Mouse (Mus musculus) erythroblast, embryonic 14.5 days (primary cell): ENCODE results near the gene Pdss1. TPM values are rescaled to one million over a fixed set of nuclear protein-coding genes. Genes with fewer than 3 reads are reported as not detected.

ENCODE experiments used
- H3K27me3 ChIP-seq: 2 replicates; pipeline ENCODE4 v1.6.1; 2012; ENCODE audit warnings: inconsistent platforms; ENCODE audit not compliant: control insufficient read depth
- H3K36me3 ChIP-seq: 2 replicates; pipeline ENCODE4 v1.6.1; 2012; ENCODE audit warnings: mild to moderate bottlenecking, inconsistent platforms; ENCODE audit not compliant: control insufficient read depth
- H3K4me1 ChIP-seq: 2 replicates; pipeline ENCODE4 v1.6.1; 2012; ENCODE audit warnings: inconsistent platforms; ENCODE audit not compliant: control insufficient read depth
- H3K4me3 ChIP-seq: replicated peaks from 2 replicates; pipeline ENCODE3; 2012; ENCODE audit warnings: moderate library complexity, mild to moderate bottlenecking, inconsistent platforms
- H3K9me3 ChIP-seq: 2 replicates; pipeline ENCODE4 v1.6.1; 2012; ENCODE audit warnings: low read length, inconsistent platforms, mixed read lengths; ENCODE audit not compliant: control insufficient read depth
- GATA1 ChIP-seq: IDR thresholded peaks from 2 replicates; pipeline ENCODE4 v1.6.1; 2012; ENCODE audit warnings: low read length, inconsistent platforms, mixed read lengths
- TAL1 ChIP-seq: IDR thresholded peaks from 3 replicates; pipeline ENCODE4 v1.6.1; 2012; ENCODE audit warnings: low read length, inconsistent platforms, mixed read lengths
- polyA plus RNA-seq: library from polyadenylated mRNA; stranded (reverse); fragments of >175 nt; gene quantifications from 2 replicates; pipeline ENCODE4 v1.2.3, GENCODE M21; 2012

The Pdss1 gene
- polyA plus RNA-seq, 1 experiment = 0.31 TPM

- Histone ChIP-seq H3K4me3 (no peak overlapping the region), H3K36me3 (peaks cover 44% of the 10 kb centered on the region)
Measured at GRCm38 (mm10) chr2:22949956-22950355, 54.6 kb downstream of the Pdss1 start.

GRCm38 (mm10) chr2:22954278-22954677, 59.0 kb downstream of the Pdss1 start:
- Histone ChIP-seq H3K4me3 (no peak overlapping the region), H3K9me3 (no peaks in the 10 kb centered on the region), H3K4me1 (peaks cover 18% of the 10 kb centered on the region), H3K27me3 (no peaks in the 10 kb centered on the region), H3K36me3 (peaks cover 36% of the 10 kb centered on the region)
- TF ChIP-seq TAL1 = no peak
- TF ChIP-seq GATA1 = no peak

More at GRCm38 (mm10) chr2:22949956-22950355, 54.6 kb downstream of the Pdss1 start:
- no peaks in the 10 kb centered on the region for H3K9me3 ChIP-seq
- H3K4me1 ChIP-seq = peaks cover 4% of the 10 kb centered on the region
- TF ChIP-seq TAL1 (no peak), GATA1 (no peak)
- no peaks in the 10 kb centered on the region for H3K27me3 ChIP-seq

GRCm38 (mm10) chr2:22955914-22956313, 60.6 kb downstream of the Pdss1 start:
- Histone ChIP-seq H3K4me3 (no peak overlapping the region), H3K9me3 (no peaks in the 10 kb centered on the region), H3K4me1 (peaks cover 13% of the 10 kb centered on the region), H3K36me3 (peaks cover 34% of the 10 kb centered on the region), H3K27me3 (no peaks in the 10 kb centered on the region)
- TF ChIP-seq GATA1 = no peak
- TF ChIP-seq TAL1 = no peak

GRCm38 (mm10) chr2:22957415-22957814, 62.1 kb downstream of the Pdss1 start:
- Histone ChIP-seq H3K36me3 (peaks cover 33% of the 10 kb centered on the region), H3K4me1 (peaks cover 13% of the 10 kb centered on the region), H3K4me3 (no peak overlapping the region), H3K27me3 (no peaks in the 10 kb centered on the region), H3K9me3 (no peaks in the 10 kb centered on the region)
- TF ChIP-seq GATA1 = no peak
- TF ChIP-seq TAL1 = no peak

- H3K4me3 ChIP-seq = no peak overlapping the region
- no peak for TF ChIP-seq GATA1
- TF ChIP-seq TAL1 = no peak
- peaks cover 24% of the 10 kb centered on the region for H3K36me3 ChIP-seq
- H3K4me1 ChIP-seq = peaks cover 13% of the 10 kb centered on the region
- H3K9me3 ChIP-seq = no peaks in the 10 kb centered on the region
- no peaks in the 10 kb centered on the region for H3K27me3 ChIP-seq
Measured at GRCm38 (mm10) chr2:22961681-22962080, 66.4 kb downstream of the Pdss1 start.

GRCm38 (mm10) chr2:22962242-22962641, 66.9 kb downstream of the Pdss1 start:
- TF ChIP-seq TAL1 = no peak
- TF ChIP-seq GATA1 = no peak
- peaks cover 9% of the 10 kb centered on the region for H3K4me1 ChIP-seq
- no peaks in the 10 kb centered on the region for H3K27me3 ChIP-seq
- H3K36me3 ChIP-seq = peaks cover 19% of the 10 kb centered on the region
- H3K4me3 ChIP-seq = no peak overlapping the region
- H3K9me3 ChIP-seq = no peaks in the 10 kb centered on the region

- H3K36me3 ChIP-seq = peaks cover 14% of the 10 kb centered on the region
- H3K4me3 ChIP-seq = no peak overlapping the region
- TF ChIP-seq GATA1 = no peak
- TF ChIP-seq TAL1 = no peak
- H3K4me1 ChIP-seq = peaks cover 2% of the 10 kb centered on the region
- no peaks in the 10 kb centered on the region for H3K9me3 ChIP-seq
- no peaks in the 10 kb centered on the region for H3K27me3 ChIP-seq
Measured at GRCm38 (mm10) chr2:22962970-22963369, 67.6 kb downstream of the Pdss1 start.

GRCm38 (mm10) chr2:22977387-22977973, 82.2 kb downstream of the Pdss1 start:
- Histone ChIP-seq H3K27me3 (no peaks in the 10 kb centered on the region), H3K36me3 (no peaks in the 10 kb centered on the region), H3K4me1 (no peaks in the 10 kb centered on the region; the same call in 1 of the 2 replicates), H3K9me3 (no peaks in the 10 kb centered on the region), H3K4me3 (no peak overlapping the region)
- TF ChIP-seq TAL1 = no peak
- TF ChIP-seq GATA1 = no peak

GRCm38 (mm10) chr2:22985973-22986657, 90.8 kb downstream of the Pdss1 start:
- Histone ChIP-seq H3K36me3 (no peaks in the 10 kb centered on the region), H3K27me3 (no peaks in the 10 kb centered on the region), H3K4me1 (no peaks in the 10 kb centered on the region; the same call in 1 of the 2 replicates), H3K9me3 (no peaks in the 10 kb centered on the region), H3K4me3 (no peak overlapping the region)
- TF ChIP-seq TAL1 (no peak), GATA1 (no peak)

Other genes with a start within 250 kb of the Pdss1 start
- gene Apbb1ip, start 121.4 kb upstream of the Pdss1 start, polyA plus RNA-seq = 1.5 and 1.8 TPM in 2 replicates
- gene Abi1, start 144.7 kb downstream of the Pdss1 start, polyA plus RNA-seq = 2.4 and 2.7 TPM in 2 replicates
- gene Acbd5, start 172.6 kb downstream of the Pdss1 start, polyA plus RNA-seq = 0.71 and 0.76 TPM in 2 replicates